Mouse (Mus musculus) liver, embryonic 16.5 days (tissue): Measurements from ENCODE around the gene Gad1. TPM values are rescaled to one million over a fixed set of nuclear protein-coding genes. Genes with fewer than 3 reads are reported as not detected.

ENCODE experiments used
- ATAC-seq: fragments of 200-750 bp; cut with Nextera tagmentation; 2 replicates; pipeline ENCODE4 v1.8.0; 2017; ENCODE audit warnings: low read depth, mild to moderate bottlenecking, moderate number of reproducible peaks, moderate library complexity
- H3K27ac ChIP-seq: fragments of 300-500 bp; sonication (generic); 2 replicates; pipeline ENCODE4 v1.5.1; 2014; ENCODE audit warnings: mild to moderate bottlenecking, low read length
- H3K27me3 ChIP-seq: fragments of 300-500 bp; sonication (generic); 2 replicates; pipeline ENCODE4 v1.6.1; 2014; ENCODE audit warnings: low read depth, low read length, mixed read lengths; ENCODE audit not compliant: control insufficient read depth, insufficient read depth
- H3K36me3 ChIP-seq: fragments of 300-500 bp; sonication (generic); 2 replicates; pipeline ENCODE4 v1.6.1; 2014; ENCODE audit warnings: mild to moderate bottlenecking; ENCODE audit not compliant: control insufficient read depth, insufficient read depth
- H3K4me1 ChIP-seq: fragments of 300-500 bp; sonication (generic); 2 replicates; pipeline ENCODE4 v1.6.1; 2014; ENCODE audit warnings: low read depth, low read length, mixed read lengths; ENCODE audit not compliant: control insufficient read depth
- H3K4me2 ChIP-seq: fragments of 300-500 bp; sonication (generic); 2 replicates; pipeline ENCODE4 v1.6.1; 2014; ENCODE audit warnings: low read depth, low read length, mixed read lengths
- H3K4me3 ChIP-seq: fragments of 300-500 bp; sonication (generic); 2 replicates; pipeline ENCODE4 v1.5.1; 2014; ENCODE audit warnings: low read depth, mild to moderate bottlenecking, low read length
- H3K9ac ChIP-seq: fragments of 300-500 bp; sonication (generic); 2 replicates; pipeline ENCODE4 v1.6.1; 2014; ENCODE audit warnings: low read depth, low read length
- H3K9me3 ChIP-seq: fragments of 300-500 bp; sonication (generic); replicated peaks from 2 replicates; pipeline ENCODE4 v1.6.1; 2016; ENCODE audit warnings: low read length; ENCODE audit not compliant: control insufficient read depth
- WGBS: fragments of 180-500 bp; shearing (Covaris S2); extraction: QIAGEN DNeasy Blood & Tissue Kit; methylation state at CpG from one replicate; pipeline ENCODE4 v1.1.7; 2014; ENCODE audit not compliant: insufficient replicate concordance; 5-methylcytosine and 5-hydroxymethylcytosine counted together
- polyA plus RNA-seq: library from polyadenylated mRNA; unstranded; fragments of >200 nt; fragmentation: Nextera tagmentation; extraction: Ambion mirVana; gene quantifications from 2 replicates; pipeline ENCODE4 v1.2.1, GENCODE M21; 2015

Gene Gad1
- polyA plus RNA-seq, 1 experiment from 2014 or later: 0.06 TPM

GRCm38 (mm10) chr2:70551446-70551845 lies 1.4 kb upstream of the Gad1 start:
- 42% methylated on average over 2 of the region's 2 CpGs for WGBS
- H3K4me1 ChIP-seq: no peaks in the 10 kb centered on the region
- no peak for ATAC-seq

GRCm38 (mm10) chr2:70552067-70552598 lies 739 bp upstream of the Gad1 start:
- no peak overlapping the region for H3K27ac ChIP-seq
- no peak for ATAC-seq
- no peak overlapping the region for H3K9ac ChIP-seq
- H3K4me3 ChIP-seq: no peak overlapping the region
- no peaks in the 10 kb centered on the region for H3K36me3 ChIP-seq
- H3K4me1 ChIP-seq: no peaks in the 10 kb centered on the region
- H3K27me3 ChIP-seq: no peaks in the 10 kb centered on the region
- WGBS: 62% methylated on average over 15 of the region's 15 CpGs
- H3K9me3 ChIP-seq: no peaks in the 10 kb centered on the region
- no peak overlapping the region for H3K4me2 ChIP-seq

More at GRCm38 (mm10) chr2:70551446-70551845, 1.4 kb upstream of the Gad1 start:
- Histone ChIP-seq H3K36me3 (no peaks in the 10 kb centered on the region), H3K9me3 (no peaks in the 10 kb centered on the region), H3K4me3 (no peak overlapping the region), H3K9ac (no peak overlapping the region), H3K4me2 (no peak overlapping the region), H3K27ac (no peak overlapping the region), H3K27me3 (no peaks in the 10 kb centered on the region)

DNA sequence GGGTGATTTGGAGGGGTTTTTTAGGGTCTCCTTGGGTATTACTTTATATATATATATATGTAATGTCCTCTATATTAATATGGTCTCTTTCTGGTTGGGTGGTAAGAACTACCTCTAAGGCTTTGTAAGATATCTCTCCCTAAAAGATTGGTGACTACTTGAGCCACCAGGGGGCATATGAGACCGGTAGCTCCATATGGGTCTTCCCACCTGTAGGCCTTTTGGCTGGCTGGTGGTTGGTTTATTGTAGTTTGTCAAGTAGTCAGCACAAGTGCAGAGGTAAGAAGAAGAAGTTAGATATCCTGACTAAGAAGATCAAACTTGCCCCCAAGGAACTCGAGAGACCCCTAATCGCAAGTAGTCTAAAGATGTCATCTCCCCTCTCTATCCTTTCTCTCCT lies 954 bp downstream of the Gad1 start:
- WGBS: 70% methylated on average over 3 of the region's 3 CpGs
- Histone ChIP-seq H3K4me1 (no peaks in the 10 kb centered on the region), H3K9me3 (no peaks in the 10 kb centered on the region), H3K36me3 (no peaks in the 10 kb centered on the region), H3K27me3 (peaks cover 7% of the 10 kb centered on the region), H3K27ac (no peak overlapping the region), H3K4me3 (no peak overlapping the region), H3K9ac (no peak overlapping the region), H3K4me2 (no peak overlapping the region)
- no peak for ATAC-seq

- Histone ChIP-seq H3K9ac (no peak overlapping the region), H3K27ac (no peak overlapping the region), H3K4me2 (no peak overlapping the region), H3K36me3 (no peaks in the 10 kb centered on the region), H3K4me1 (no peaks in the 10 kb centered on the region), H3K4me3 (no peak overlapping the region), H3K27me3 (peaks cover 51% of the 10 kb centered on the region), H3K9me3 (no peaks in the 10 kb centered on the region)
- 6% methylated on average over 17 of the region's 18 CpGs for WGBS
- no peak for ATAC-seq
Observed at GRCm38 (mm10) chr2:70558112-70558842, 5.4 kb downstream of the Gad1 start.

DNA sequence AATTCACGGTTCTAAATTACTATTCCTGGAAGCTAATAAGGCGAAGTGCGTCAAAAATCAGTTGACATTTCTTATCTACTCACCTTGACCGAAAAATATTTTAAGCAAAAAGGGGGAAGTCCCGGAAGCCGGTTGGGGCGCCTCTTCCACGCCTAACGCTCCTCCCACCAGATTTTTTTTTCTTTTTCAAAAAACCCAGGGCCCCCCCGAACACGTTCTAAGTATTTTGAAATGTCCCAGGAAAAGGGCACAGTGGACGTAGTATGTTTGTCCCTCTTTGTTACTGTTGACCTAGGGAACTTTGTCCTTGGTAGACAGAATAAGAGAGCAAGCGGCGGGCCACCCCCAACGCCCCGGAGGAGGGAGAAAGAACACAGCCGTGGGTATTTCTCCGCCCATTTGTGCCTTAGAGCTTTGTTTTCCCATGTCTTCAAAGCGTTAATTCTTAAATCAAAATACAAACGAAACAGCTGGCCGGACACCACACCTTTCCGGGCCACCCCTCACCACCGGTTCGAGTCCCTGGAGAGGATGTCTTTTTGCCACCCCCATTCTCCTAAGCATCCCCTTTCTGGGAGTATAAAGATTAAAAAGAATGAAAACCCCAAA lies 6.1 kb downstream of the Gad1 start:
- no peak for ATAC-seq
- H3K9me3 ChIP-seq: no peaks in the 10 kb centered on the region
- H3K4me3 ChIP-seq: no peak overlapping the region
- no peak overlapping the region for H3K9ac ChIP-seq
- H3K4me1 ChIP-seq: no peaks in the 10 kb centered on the region
- no peak overlapping the region for H3K27ac ChIP-seq
- WGBS: 8% methylated on average over 24 of the region's 24 CpGs
- H3K4me2 ChIP-seq: no peak overlapping the region
- H3K36me3 ChIP-seq: no peaks in the 10 kb centered on the region
- peaks cover 58% of the 10 kb centered on the region for H3K27me3 ChIP-seq

DNA sequence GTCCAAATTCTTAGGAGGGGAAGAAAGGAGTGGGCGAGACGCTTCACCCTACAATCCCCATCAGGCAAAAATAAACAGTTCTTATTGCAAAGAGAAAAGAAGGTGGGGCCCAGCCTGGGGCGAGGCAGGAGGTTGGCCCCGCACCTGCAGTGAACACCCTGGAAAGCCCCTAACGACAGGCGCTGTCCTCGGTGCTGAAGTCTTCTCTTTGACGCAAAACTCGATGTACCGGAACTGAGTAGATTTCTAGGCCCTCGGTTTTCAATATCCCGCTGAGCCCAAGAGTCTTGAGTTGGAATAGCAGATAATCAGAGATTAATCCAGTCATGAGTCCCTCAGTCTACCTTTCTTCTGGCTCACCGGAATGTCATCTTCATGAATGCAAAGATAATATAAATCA lies 6.6 kb downstream of the Gad1 start:
- ATAC-seq: no peak
- WGBS: 3% methylated on average over 13 of the region's 13 CpGs
- H3K4me1 ChIP-seq: no peaks in the 10 kb centered on the region
- H3K27ac ChIP-seq: no peak overlapping the region
- no peaks in the 10 kb centered on the region for H3K9me3 ChIP-seq
- H3K9ac ChIP-seq: no peak overlapping the region
- no peaks in the 10 kb centered on the region for H3K36me3 ChIP-seq
- H3K4me3 ChIP-seq: no peak overlapping the region
- H3K4me2 ChIP-seq: no peak overlapping the region
- peaks cover 64% of the 10 kb centered on the region for H3K27me3 ChIP-seq

- Histone ChIP-seq H3K4me3 (no peak overlapping the region), H3K9ac (no peak overlapping the region), H3K27me3 (peaks cover 81% of the 10 kb centered on the region), H3K4me1 (no peaks in the 10 kb centered on the region), H3K9me3 (no peaks in the 10 kb centered on the region), H3K27ac (no peak overlapping the region), H3K36me3 (no peaks in the 10 kb centered on the region), H3K4me2 (no peak overlapping the region)
- no peak for ATAC-seq
- WGBS: 2% methylated on average over 29 of the region's 29 CpGs
Observed at GRCm38 (mm10) chr2:70561077-70561795, 8.4 kb downstream of the Gad1 start.

- Histone ChIP-seq H3K9ac (no peak overlapping the region), H3K27ac (no peak overlapping the region), H3K4me1 (no peaks in the 10 kb centered on the region), H3K36me3 (no peaks in the 10 kb centered on the region), H3K9me3 (no peaks in the 10 kb centered on the region), H3K27me3 (peaks cover 89% of the 10 kb centered on the region), H3K4me3 (no peak overlapping the region), H3K4me2 (no peak overlapping the region)
- no peak for ATAC-seq
- 1% methylated on average over 38 of the region's 42 CpGs for WGBS
Observed at GRCm38 (mm10) chr2:70562011-70562491, 9.2 kb downstream of the Gad1 start.

DNA sequence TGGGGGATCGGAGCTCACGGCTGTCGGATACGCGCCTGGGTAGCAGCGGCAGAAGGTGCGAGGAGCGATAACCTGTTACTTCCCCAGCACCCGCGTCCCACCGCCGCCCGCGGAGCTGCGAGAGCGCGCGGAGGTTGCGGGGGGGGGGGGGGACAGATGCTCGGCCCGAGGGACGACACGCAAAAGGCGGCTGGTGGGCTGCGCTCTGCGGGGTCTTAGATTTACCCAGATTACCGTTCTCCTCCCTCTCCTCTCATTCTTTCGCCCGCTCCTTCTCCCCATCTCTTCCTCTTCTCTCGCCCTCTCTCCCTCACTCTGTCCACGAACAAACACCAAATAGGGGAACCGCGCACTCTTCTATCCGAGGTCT lies 9.7 kb downstream of the Gad1 start:
- peaks cover 93% of the 10 kb centered on the region for H3K27me3 ChIP-seq
- no peaks in the 10 kb centered on the region for H3K9me3 ChIP-seq
- ATAC-seq: no peak
- H3K4me3 ChIP-seq: no peak overlapping the region
- no peaks in the 10 kb centered on the region for H3K36me3 ChIP-seq
- no peak overlapping the region for H3K27ac ChIP-seq
- H3K4me2 ChIP-seq: no peak overlapping the region
- no peaks in the 10 kb centered on the region for H3K4me1 ChIP-seq
- WGBS: 2% methylated on average over 28 of the region's 34 CpGs
- no peak overlapping the region for H3K9ac ChIP-seq
